Mouse (Mus musculus) bone marrow macrophage, adult 2 months (primary cell): ENCODE results near the gene Pitpnm3. TPM values are rescaled to one million over a fixed set of nuclear protein-coding genes. Genes with fewer than 3 reads are reported as not detected.

ENCODE experiments used
- H3K27ac ChIP-seq: 2 replicates; pipeline ENCODE4 v1.5.1; 2012; ENCODE audit warnings: low read depth, low read length; ENCODE audit not compliant: insufficient read depth
- H3K4me1 ChIP-seq: 2 replicates; pipeline ENCODE4 v1.6.1; 2012; ENCODE audit warnings: low read length; ENCODE audit not compliant: control insufficient read depth, insufficient read depth
- H3K4me3 ChIP-seq: 2 replicates; pipeline ENCODE4 v1.5.1; 2012; ENCODE audit warnings: mild to moderate bottlenecking, low read length, moderate library complexity; ENCODE audit not compliant: insufficient read depth
- CTCF ChIP-seq: IDR thresholded peaks from 2 replicates; pipeline ENCODE4 v1.5.1; 2012; ENCODE audit warnings: low read depth, mild to moderate bottlenecking, low read length, moderate library complexity
- POLR2A ChIP-seq: IDR thresholded peaks from 2 replicates; pipeline ENCODE4 v1.6.1; 2012; ENCODE audit warnings: mild to moderate bottlenecking, low read depth, low read length, borderline replicate concordance
- polyA plus RNA-seq: library from polyadenylated mRNA; stranded (reverse); fragments of >200 nt; gene quantifications from 2 replicates; pipeline ENCODE4 v1.2.4, GENCODE M21; 2012; ENCODE audit not compliant: missing spikeins, insufficient read depth, insufficient read length

The Pitpnm3 gene
- polyA plus RNA-seq, 1 experiment: not detected

- Histone ChIP-seq H3K4me1 (peaks cover 6% of the 10 kb centered on the region), H3K27ac (no peak overlapping the region), H3K4me3 (no peak overlapping the region)
- TF ChIP-seq POLR2A (no peak), CTCF (no peak)
Observed at GRCm38 (mm10) chr11:72031353-72031752, 104.2 kb downstream of the Pitpnm3 start.

- TF ChIP-seq POLR2A (no peak), CTCF (no peak)
- Histone ChIP-seq H3K4me3 (no peak overlapping the region), H3K4me1 (no peaks in the 10 kb centered on the region), H3K27ac (no peak overlapping the region)
Observed at GRCm38 (mm10) chr11:72029143-72029542, 106.4 kb downstream of the Pitpnm3 start.

GRCm38 (mm10) chr11:72027836-72028235, 107.7 kb downstream of the Pitpnm3 start:
- Histone ChIP-seq H3K4me1 (no peaks in the 10 kb centered on the region), H3K4me3 (no peak overlapping the region), H3K27ac (no peak overlapping the region)
- TF ChIP-seq POLR2A: no peak
- no peak for TF ChIP-seq CTCF

- H3K27ac ChIP-seq: no peak overlapping the region
- no peak overlapping the region for H3K4me3 ChIP-seq
- no peaks in the 10 kb centered on the region for H3K4me1 ChIP-seq
- TF ChIP-seq POLR2A: no peak
- TF ChIP-seq CTCF: no peak
Observed at GRCm38 (mm10) chr11:72026516-72026915, 109.1 kb downstream of the Pitpnm3 start.

- TF ChIP-seq CTCF: no peak
- TF ChIP-seq POLR2A: no peak
- H3K4me3 ChIP-seq: no peak overlapping the region
- H3K27ac ChIP-seq: no peak overlapping the region
- no peaks in the 10 kb centered on the region for H3K4me1 ChIP-seq
Observed at GRCm38 (mm10) chr11:72025843-72026242, 109.7 kb downstream of the Pitpnm3 start.

GRCm38 (mm10) chr11:72024193-72024781, 111.3 kb downstream of the Pitpnm3 start:
- TF ChIP-seq CTCF (peak; percentile 46; the same call in 1 of the 2 replicates), POLR2A (no peak)
- Histone ChIP-seq H3K4me1 (no peaks in the 10 kb centered on the region), H3K27ac (no peak overlapping the region), H3K4me3 (no peak overlapping the region)

- H3K27ac ChIP-seq: no peak overlapping the region
- H3K4me3 ChIP-seq: no peak overlapping the region
- TF ChIP-seq CTCF (peak; percentile 22; the same call in 1 of the 2 replicates), POLR2A (no peak)
- H3K4me1 ChIP-seq: no peaks in the 10 kb centered on the region
Observed at GRCm38 (mm10) chr11:72023581-72023980, 112.0 kb downstream of the Pitpnm3 start.

- no peak overlapping the region for H3K4me3 ChIP-seq
- no peaks in the 10 kb centered on the region for H3K4me1 ChIP-seq
- TF ChIP-seq CTCF (no peak), POLR2A (no peak)
- H3K27ac ChIP-seq: no peak overlapping the region
Observed at GRCm38 (mm10) chr11:72022827-72023226, 112.8 kb downstream of the Pitpnm3 start.

GRCm38 (mm10) chr11:72021015-72021414, 114.6 kb downstream of the Pitpnm3 start:
- Histone ChIP-seq H3K4me3 (no peak overlapping the region), H3K4me1 (no peaks in the 10 kb centered on the region), H3K27ac (no peak overlapping the region)
- TF ChIP-seq CTCF (no peak), POLR2A (no peak)

GRCm38 (mm10) chr11:72017253-72017601, 118.4 kb downstream of the Pitpnm3 start:
- Histone ChIP-seq H3K4me3 (no peak overlapping the region), H3K27ac (no peak overlapping the region), H3K4me1 (no peaks in the 10 kb centered on the region)
- TF ChIP-seq CTCF (no peak), POLR2A (no peak)

GRCm38 (mm10) chr11:72016518-72017252, 118.9 kb downstream of the Pitpnm3 start:
- Histone ChIP-seq H3K4me3 (no peak overlapping the region), H3K27ac (no peak overlapping the region), H3K4me1 (no peaks in the 10 kb centered on the region)
- no peak for TF ChIP-seq POLR2A
